Mouse (Mus musculus) spleen, postnatal 36 days (tissue): ENCODE results near the gene Otx1.

Experiments used
- DNase-seq, 2 experiments: peaks; one replicate each; pipeline ENCODE4 v3.0.0; 2022; ENCODE audit warnings: low spot score in 2 of 2, mixed read lengths in 1 of 2

Gene Otx1

GRCm38 (mm10) chr11:21999396-22000315, 3.0 kb downstream of the Otx1 start:
- no peak for DNase-seq

- no peak for DNase-seq
Observed at GRCm38 (mm10) chr11:21998141-21999047, 4.3 kb downstream of the Otx1 start.

- no peak for DNase-seq
Observed at GRCm38 (mm10) chr11:21997561-21998140, 5.0 kb downstream of the Otx1 start.

- DNase-seq = no peak
Observed at GRCm38 (mm10) chr11:21996661-21997560, 5.8 kb downstream of the Otx1 start.

GRCm38 (mm10) chr11:21996325-21996647, 6.4 kb downstream of the Otx1 start:
- no peak for DNase-seq

GRCm38 (mm10) chr11:21995534-21996324, 7.0 kb downstream of the Otx1 start:
- DNase-seq = no peak

GRCm38 (mm10) chr11:21994377-21995370, 8.0 kb downstream of the Otx1 start:
- no peak for DNase-seq

GRCm38 (mm10) chr11:21993597-21994376, 8.9 kb downstream of the Otx1 start:
- DNase-seq = no peak

GRCm38 (mm10) chr11:21992761-21993596, 9.7 kb downstream of the Otx1 start:
- DNase-seq = no peak

GRCm38 (mm10) chr11:21988398-21988946, 14.2 kb downstream of the Otx1 start:
- DNase-seq = no peak

- DNase-seq = no peak
Observed at GRCm38 (mm10) chr11:21985118-21985517, 17.6 kb downstream of the Otx1 start.

- no peak for DNase-seq
Observed at GRCm38 (mm10) chr11:21974005-21974531, 28.6 kb downstream of the Otx1 start.

GRCm38 (mm10) chr11:21973597-21973996, 29.1 kb downstream of the Otx1 start:
- DNase-seq = no peak

- no peak for DNase-seq
Observed at GRCm38 (mm10) chr11:21968922-21969321, 33.8 kb downstream of the Otx1 start.

- no peak for DNase-seq
Observed at GRCm38 (mm10) chr11:21955167-21955566, 47.5 kb downstream of the Otx1 start.

- no peak for DNase-seq
Observed at GRCm38 (mm10) chr11:21951657-21952237, 51.0 kb downstream of the Otx1 start.
